Mouse (Mus musculus): ENCODE results near the gene Lasp1. TPM values are rescaled to one million over a fixed set of nuclear protein-coding genes. Genes with fewer than 3 reads are reported as not detected.
"Not testable (repeated sequence)": the region's sequence is repeated elsewhere in the genome, so short reads cannot be mapped to it uniquely, and the experiment has no call there.

Lasp1 gene
- total RNA-seq, 2 experiments from 2014 or later = 189 to 204 TPM

- DNase-seq (ENCODE audit: low spot score in 2 of 2) = no peak
- intact Hi-C loops (cut with DNase I) = no loop called here
Measured at GRCm38 (mm10) chr11:97789727-97790126, 9.1 kb upstream of the Lasp1 start.

- intact Hi-C loops (cut with DNase I); DNase-seq (ENCODE audit: low spot score in 2 of 2): not testable (repeated sequence)
Measured at GRCm38 (mm10) chr11:97790778-97791438, 7.9 kb upstream of the Lasp1 start.

GRCm38 (mm10) chr11:97793165-97793564 lies 5.6 kb upstream of the Lasp1 start:
- peak in 1 of 2 experiments; percentile 67 for DNase-seq (ENCODE audit: low spot score in 2 of 2)
- intact Hi-C loops (cut with DNase I) = no loop called here

GRCm38 (mm10) chr11:97796910-97797309 lies 1.9 kb upstream of the Lasp1 start:
- peak; percentile 81 to 89 for DNase-seq (ENCODE audit: low spot score in 2 of 2)
- intact Hi-C loops (cut with DNase I) = loop anchor here (5.0 kb wide), 2 partner anchors 85 to 190 kb away; partner anchors contain the start of genes Fbxo47 and Plxdc1

GRCm38 (mm10) chr11:97797369-97798082 lies 1.3 kb upstream of the Lasp1 start:
- intact Hi-C loops (cut with DNase I) = loop anchor here (5.0 kb wide), 2 partner anchors 85 to 190 kb away; partner anchors contain the start of genes Fbxo47 and Plxdc1
- DNase-seq (ENCODE audit: low spot score in 2 of 2) = no peak

GRCm38 (mm10) chr11:97798083-97798435 lies 741 bp upstream of the Lasp1 start:
- intact Hi-C loops (cut with DNase I) = loop anchor here (5.0 kb wide), 2 partner anchors 84 to 189 kb away; partner anchors contain the start of genes Fbxo47 and Plxdc1

GRCm38 (mm10) chr11:97799146-97799993 lies 570 bp downstream of the Lasp1 start:
- intact Hi-C loops (cut with DNase I) = loop anchor here (1.0 to 5.0 kb wide), 3 partner anchors 42 to 188 kb away; partner anchors contain the start of genes Fbxo47 and Plxdc1
- peak; percentile 85 for DNase-seq (ENCODE audit: low spot score in 2 of 2)

More at GRCm38 (mm10) chr11:97798083-97798435, 741 bp upstream of the Lasp1 start:
- DNase-seq (ENCODE audit: low spot score in 2 of 2) = no peak

- intact Hi-C loops (cut with DNase I) = loop anchor here (1.0 to 5.0 kb wide), 3 partner anchors 41 to 187 kb away; partner anchors contain the start of genes Fbxo47 and Plxdc1
- DNase-seq (ENCODE audit: low spot score in 2 of 2) = no peak
Measured at GRCm38 (mm10) chr11:97799994-97800690, 1.3 kb downstream of the Lasp1 start.

GRCm38 (mm10) chr11:97800691-97801408 lies 2.0 kb downstream of the Lasp1 start:
- intact Hi-C loops (cut with DNase I) = no loop called here

GRCm38 (mm10) chr11:97801409-97802193 lies 2.8 kb downstream of the Lasp1 start:
- intact Hi-C loops (cut with DNase I) = no loop called here
- DNase-seq (ENCODE audit: low spot score in 2 of 2) = peak; percentile 54 to 62

More at GRCm38 (mm10) chr11:97800691-97801408, 2.0 kb downstream of the Lasp1 start:
- DNase-seq (ENCODE audit: low spot score in 2 of 2) = no peak

- intact Hi-C loops (cut with DNase I) = no loop called here
- DNase-seq (ENCODE audit: low spot score in 2 of 2) = no peak
Measured at GRCm38 (mm10) chr11:97802194-97802470, 3.3 kb downstream of the Lasp1 start.

- DNase-seq (ENCODE audit: low spot score in 2 of 2) = no peak
- intact Hi-C loops (cut with DNase I) = no loop called here
Measured at GRCm38 (mm10) chr11:97802495-97802894, 3.7 kb downstream of the Lasp1 start.

- intact Hi-C loops (cut with DNase I) = no loop called here
- no peak for DNase-seq (ENCODE audit: low spot score in 2 of 2)
Measured at GRCm38 (mm10) chr11:97803847-97804246, 5.0 kb downstream of the Lasp1 start.

- no peak for DNase-seq (ENCODE audit: low spot score in 2 of 2)
- intact Hi-C loops (cut with DNase I) = no loop called here
Measured at GRCm38 (mm10) chr11:97804841-97805661, 6.3 kb downstream of the Lasp1 start.

- intact Hi-C loops (cut with DNase I) = no loop called here
- no peak for DNase-seq (ENCODE audit: low spot score in 2 of 2)
Measured at GRCm38 (mm10) chr11:97805662-97806612, 7.1 kb downstream of the Lasp1 start.

GRCm38 (mm10) chr11:97806613-97806964 lies 7.8 kb downstream of the Lasp1 start:
- no peak for DNase-seq (ENCODE audit: low spot score in 2 of 2)
- intact Hi-C loops (cut with DNase I) = no loop called here

Measured in left cerebral cortex, postnatal 14 days (tissue).